Mouse (Mus musculus) heart, embryonic 14.5 days (tissue): Measurements from ENCODE around the gene Gm42669. TPM values are rescaled to one million over a fixed set of nuclear protein-coding genes. Genes with fewer than 3 reads are reported as not detected.

Experiments
- ATAC-seq: fragments of 200-750 bp; cut with Nextera tagmentation; 2 replicates; pipeline ENCODE4 v1.8.0; 2017; ENCODE audit warnings: low read depth, moderate TSS enrichment; ENCODE audit not compliant: insufficient number of reproducible peaks, insufficient read depth, low FRiP score
- H3K27ac ChIP-seq, 2 experiments: fragments of 200-500 bp in 1 of 2; fragments of 300-500 bp in 1 of 2; sonication (generic) in 1 of 2; replicated peaks in 1 of 2; 2 replicates each; pipeline ENCODE4 v1.5.1; 2012 to 2014; ENCODE audit warnings: low read depth in 2 of 2, low read length in 2 of 2, control low read depth in 1 of 2, mild to moderate bottlenecking in 1 of 2, mixed read lengths in 1 of 2; ENCODE audit not compliant: control insufficient read depth in 1 of 2, insufficient read depth in 1 of 2
- H3K27me3 ChIP-seq: fragments of 300-500 bp; sonication (generic); 2 replicates; pipeline ENCODE4 v1.6.1; 2014; ENCODE audit warnings: mild to moderate bottlenecking, low read length, control low read depth; ENCODE audit not compliant: control insufficient read depth, insufficient read depth
- H3K36me3 ChIP-seq: fragments of 300-500 bp; sonication (generic); 2 replicates; pipeline ENCODE4 v1.6.1; 2014; ENCODE audit warnings: mild to moderate bottlenecking, control low read depth, low read length, mixed read lengths; ENCODE audit not compliant: control insufficient read depth, insufficient read depth
- H3K4me1 ChIP-seq, 2 experiments: fragments of 200-500 bp in 1 of 2; fragments of 300-500 bp in 1 of 2; sonication (generic) in 1 of 2; 2 replicates each; pipeline ENCODE4 v1.6.1; 2012 to 2014; ENCODE audit warnings: low read length in 2 of 2, control low read depth in 1 of 2, mixed read lengths in 1 of 2; ENCODE audit not compliant: control insufficient read depth in 2 of 2, insufficient read depth in 2 of 2
- H3K4me2 ChIP-seq: fragments of 300-500 bp; sonication (generic); 2 replicates; pipeline ENCODE4 v1.6.1; 2014; ENCODE audit warnings: mild to moderate bottlenecking, low read length
- H3K4me3 ChIP-seq, 2 experiments: fragments of 200-500 bp in 1 of 2; fragments of 300-500 bp in 1 of 2; sonication (generic) in 1 of 2; 2 replicates each; pipeline ENCODE4 v1.5.1; 2012 to 2014; ENCODE audit warnings: low read length in 2 of 2, mild to moderate bottlenecking in 2 of 2, control low read depth in 1 of 2, low read depth in 1 of 2, moderate library complexity in 1 of 2; ENCODE audit not compliant: control insufficient read depth in 1 of 2, insufficient read depth in 1 of 2
- H3K9ac ChIP-seq: fragments of 300-500 bp; sonication (generic); 2 replicates; pipeline ENCODE4 v1.6.1; 2014; ENCODE audit warnings: mild to moderate bottlenecking, low read length
- H3K9me3 ChIP-seq: fragments of 300-500 bp; sonication (generic); 2 replicates; pipeline ENCODE4 v1.6.1; 2016; ENCODE audit warnings: low read length, control low read depth; ENCODE audit not compliant: control insufficient read depth
- WGBS: fragments of 180-500 bp; shearing (Covaris S2); extraction: QIAGEN DNeasy Blood & Tissue Kit; methylation state at CpG from one replicate; pipeline ENCODE4 v1.1.7; 2014; 5-methylcytosine and 5-hydroxymethylcytosine counted together
- polyA plus RNA-seq: library from polyadenylated mRNA; unstranded; fragments of >200 nt; fragmentation: Nextera tagmentation; extraction: Ambion mirVana; gene quantifications from 2 replicates; pipeline ENCODE4 v1.2.1, GENCODE M21; 2014

Gene Gm42669
- polyA plus RNA-seq, 1 experiment from 2014 or later, result 0.57 TPM

GRCm38 (mm10) chr5:107617986-107618385 is 110.6 kb downstream of the Gm42669 start:
- Histone ChIP-seq H3K9me3 (no peaks in the 10 kb centered on the region), H3K27ac (no peak overlapping the region), H3K4me3 (no peak overlapping the region), H3K36me3 (peaks cover 63% of the 10 kb centered on the region), H3K4me2 (no peak overlapping the region), H3K4me1 (no peaks in the 10 kb centered on the region), H3K27me3 (no peaks in the 10 kb centered on the region), H3K9ac (no peak overlapping the region)
- ATAC-seq, result no peak
- WGBS, result 86% methylated on average over 6 of the region's 6 CpGs

- Histone ChIP-seq H3K36me3 (peaks cover 51% of the 10 kb centered on the region), H3K9ac (no peak overlapping the region), H3K4me2 (no peak overlapping the region), H3K27ac (no peak overlapping the region), H3K9me3 (no peaks in the 10 kb centered on the region), H3K27me3 (no peaks in the 10 kb centered on the region), H3K4me3 (no peak overlapping the region), H3K4me1 (no peaks in the 10 kb centered on the region)
- WGBS, result 86% methylated on average over 3 of the region's 3 CpGs
- no peak for ATAC-seq
Observed at GRCm38 (mm10) chr5:107621327-107621726, 113.9 kb downstream of the Gm42669 start.

Other genes starting within 250 kb of the Gm42669 start
- 24.1 and 27.1 TPM in 2 replicates for gene Tgfbr3, start 218.0 kb upstream of the Gm42669 start, polyA plus RNA-seq
- 0.62 and 0.80 TPM in 2 replicates for gene Brdt, start 176.5 kb upstream of the Gm42669 start, polyA plus RNA-seq
- gene Ephx4, start 104.9 kb upstream of the Gm42669 start, polyA plus RNA-seq, result 1.4 and 2.0 TPM in 2 replicates
- gene Lpcat2b, start 76.1 kb upstream of the Gm42669 start, polyA plus RNA-seq, result not detected in 2 replicates
- gene Btbd8, start 69.6 kb upstream of the Gm42669 start, polyA plus RNA-seq, result 3.8 and 4.9 TPM in 2 replicates
- gene 1700028K03Rik, start 27.1 kb downstream of the Gm42669 start, polyA plus RNA-seq, result 0.05 TPM in 2 replicates
- 14.8 and 15.5 TPM in 2 replicates for gene Rpap2, start 89.8 kb downstream of the Gm42669 start, polyA plus RNA-seq
- gene Glmn, start 90.3 kb downstream of the Gm42669 start, polyA plus RNA-seq, result 20.4 and 22.3 TPM in 2 replicates
- 0.09 TPM in 1 of 2 replicates, not detected in the other for gene Gfi1, start 218.4 kb downstream of the Gm42669 start, polyA plus RNA-seq